ENCODE assay signal across 17 mouse cellular contexts in the genomic region with DNA sequence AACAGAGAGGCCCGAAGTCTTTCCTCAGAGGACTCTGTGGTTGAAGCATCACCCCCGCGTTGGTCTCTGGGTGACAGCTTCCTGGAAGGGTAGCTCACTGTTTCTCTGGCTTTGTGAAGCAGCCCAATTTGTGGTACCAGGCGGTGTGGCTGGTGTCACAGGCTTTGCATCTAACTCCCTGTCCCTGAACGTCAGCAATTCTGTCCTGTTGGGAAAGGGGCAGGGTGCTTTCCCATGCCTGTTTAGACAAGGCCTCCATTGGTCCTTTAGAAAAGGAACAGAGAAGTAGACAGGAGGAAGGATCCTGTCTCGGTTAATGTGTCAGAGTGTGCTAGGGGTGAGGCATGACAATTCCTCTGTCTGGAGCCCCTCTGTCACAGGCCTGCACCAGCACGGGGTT. TPM values are rescaled to one million over a fixed set of nuclear protein-coding genes. Genes with fewer than 3 reads are reported as not detected.
DNase-seq lines count a peak whose midpoint lies in the region; ATAC-seq and TF ChIP-seq lines count a peak whose summit lies in the region.
"Had no signal": no experiment of that assay in that cellular context is flagged by ENCODE, and none has a peak within 500 bp of the region (broad histone marks: within the 10 kb centered on the region; RNA-seq: fewer than 3 reads in every experiment).

No protein-coding gene starts in this region.

- in situ Hi-C loops in CH12.LX (cut with MboI; ENCODE audit: low pct_ligation_motif_present, low pct_unique_long_range_greater_than_20kb, low sequenced_read_pairs) = no loop called here

- TF ChIP-seq POLR2A in CH12.LX (IDR thresholded peaks at IDR 0.05; ENCODE audit: low read depth, low read length) = no peak

- no peak for ATAC-seq in liver, postnatal 0 days
- no peak for ATAC-seq in liver, embryonic 12.5 days
- peak; percentile 60 for ATAC-seq in megakaryocyte, adult 5-6 weeks (ENCODE audit: poor library complexity, severe bottlenecking)
- ATAC-seq: midbrain, embryonic 15.5 days had no signal

- peaks cover 25% of the 10 kb centered on the region for H3K4me1 ChIP-seq in liver, postnatal 0 days (ENCODE audit: insufficient read depth)
- H3K4me1 ChIP-seq in liver, embryonic 12.5 days = peaks cover 12% of the 10 kb centered on the region
- H3K4me1 ChIP-seq in CH12.LX (ENCODE audit: control insufficient read depth in 1 of 2, insufficient read depth in 2 of 2) = peaks cover 55 to 92% of the 10 kb centered on the region in 2 experiments
- H3K4me1 ChIP-seq in embryonic facial prominence, embryonic 10.5 days = peaks cover 33% of the 10 kb centered on the region
- H3K4me1 ChIP-seq: midbrain, embryonic 15.5 days had no signal

- no peak for DNase-seq in liver, postnatal 0 days
- DNase-seq in CH12.LX (ENCODE audit: extremely low read depth) = peak; percentile 43
- DNase-seq in thymus, postnatal 14 days = peak; percentile 56
- DNase-seq in gastrocnemius, adult 8-10 months (ENCODE audit: low spot score in 2 of 2) = no peak
- DNase-seq in ovary, postnatal 10 days (ENCODE audit: low spot score) = no peak
- DNase-seq in embryonic facial prominence, embryonic 10.5 days (ENCODE audit: low spot score) = no peak
- DNase-seq: adrenal gland, adult 8-10 months; cerebellum, adult 11 months; gastrocnemius, postnatal 25 days; kidney, adult 11 months; lung, adult 2 months had no signal

- TF ChIP-seq CTCF in liver, postnatal 0 days (IDR thresholded peaks at IDR 0.05; ENCODE audit: low read depth) = no peak
- no peak for TF ChIP-seq CTCF in CH12.LX (conservative IDR thresholded peaks at IDR 0.05 in 1 of 2, IDR thresholded peaks at IDR 0.05 in 1 of 2; ENCODE audit: low read depth in 2 of 2, low read length in 2 of 2)

- no peaks in the 10 kb centered on the region for H3K27me3 ChIP-seq in liver, postnatal 0 days (ENCODE audit: insufficient read depth, low read length)
- no peaks in the 10 kb centered on the region for H3K27me3 ChIP-seq in liver, embryonic 12.5 days (replicated peaks)
- H3K27me3 ChIP-seq in CH12.LX (replicated peaks) = no peaks in the 10 kb centered on the region
- no peaks in the 10 kb centered on the region for H3K27me3 ChIP-seq in embryonic facial prominence, embryonic 10.5 days (replicated peaks; ENCODE audit: low read depth, poor library complexity, severe bottlenecking)
- H3K27me3 ChIP-seq: embryonic facial prominence, embryonic 13.5 days; limb, embryonic 15.5 days; midbrain, embryonic 15.5 days had no signal

- dilution Hi-C loops in CH12.LX (cut with MboI; ENCODE audit: extremely low pct_ligation_motif_present, extremely low pct_unique_long_range_greater_than_20kb, low sequenced_read_pairs) = no loop called here

- H3K27ac ChIP-seq in liver, postnatal 0 days (ENCODE audit: low read depth) = peak overlapping the region; percentile 34; the same call in 1 of the 2 replicates
- H3K27ac ChIP-seq in liver, embryonic 12.5 days = no peak overlapping the region
- H3K27ac ChIP-seq in CH12.LX (ENCODE audit: insufficient read depth, low read depth) = peak overlapping the region; percentile 90
- H3K27ac ChIP-seq in embryonic facial prominence, embryonic 10.5 days (replicated peaks) = no peak overlapping the region
- H3K27ac ChIP-seq: embryonic facial prominence, embryonic 13.5 days; hindbrain, embryonic 14.5 days; limb, embryonic 15.5 days; midbrain, embryonic 15.5 days had no signal

- no peaks in the 10 kb centered on the region for H3K9me3 ChIP-seq in liver, postnatal 0 days (ENCODE audit: low read length)
- no peaks in the 10 kb centered on the region for H3K9me3 ChIP-seq in liver, embryonic 12.5 days (replicated peaks)
- no peaks in the 10 kb centered on the region for H3K9me3 ChIP-seq in CH12.LX (replicated peaks; ENCODE audit: low read length)
- H3K9me3 ChIP-seq in embryonic facial prominence, embryonic 10.5 days = no peaks in the 10 kb centered on the region
- H3K9me3 ChIP-seq: embryonic facial prominence, embryonic 13.5 days; limb, embryonic 15.5 days; midbrain, embryonic 15.5 days had no signal

- no peak for TF ChIP-seq RAD21 in CH12.LX (IDR thresholded peaks at IDR 0.05; ENCODE audit: low read depth, low read length)

- no peak overlapping the region for H3K4me2 ChIP-seq in liver, postnatal 0 days (ENCODE audit: low read depth, low read length)
- H3K4me2 ChIP-seq in liver, embryonic 12.5 days = no peak overlapping the region
- peak overlapping the region; percentile 47 for H3K4me2 ChIP-seq in CH12.LX (ENCODE audit: insufficient read depth, low read depth, poor library complexity, severe bottlenecking)
- H3K4me2 ChIP-seq: embryonic facial prominence, embryonic 13.5 days; hindbrain, embryonic 14.5 days; limb, embryonic 15.5 days; midbrain, embryonic 15.5 days had no signal

- no peaks in the 10 kb centered on the region for H3K36me3 ChIP-seq in liver, postnatal 0 days (replicated peaks; ENCODE audit: insufficient read depth, low read length)
- no peaks in the 10 kb centered on the region for H3K36me3 ChIP-seq in liver, embryonic 12.5 days
- H3K36me3 ChIP-seq in CH12.LX (replicated peaks in 1 of 2; ENCODE audit: control insufficient read depth in 1 of 2, insufficient read depth in 1 of 2, low read length in 1 of 2) = peaks cover 26 to 79% of the 10 kb centered on the region in 2 experiments
- peaks cover 42% of the 10 kb centered on the region for H3K36me3 ChIP-seq in embryonic facial prominence, embryonic 10.5 days (replicated peaks)
- H3K36me3 ChIP-seq: limb, embryonic 15.5 days; midbrain, embryonic 15.5 days had no signal

- no peak for TF ChIP-seq EP300 in liver, postnatal 0 days (IDR thresholded peaks at IDR 0.05; ENCODE audit: low read depth)
- TF ChIP-seq EP300 in CH12.LX (IDR thresholded peaks at IDR 0.05; ENCODE audit: low read length) = no peak; the same call in 1 of the 2 replicates

- H3K4me3 ChIP-seq in liver, postnatal 0 days (ENCODE audit: low read depth, low read length) = no peak overlapping the region
- no peak overlapping the region for H3K4me3 ChIP-seq in liver, embryonic 12.5 days
- H3K4me3 ChIP-seq in CH12.LX (replicated peaks in 1 of 3; ENCODE audit: low read depth in 2 of 3, low read length in 2 of 3, poor library complexity in 1 of 3) = no peak overlapping the region
- H3K4me3 ChIP-seq in embryonic facial prominence, embryonic 10.5 days = no peak overlapping the region
- H3K4me3 ChIP-seq: embryonic facial prominence, embryonic 13.5 days; limb, embryonic 15.5 days; midbrain, embryonic 15.5 days had no signal

- no peak overlapping the region for H3K9ac ChIP-seq in liver, postnatal 0 days (replicated peaks)
- no peak overlapping the region for H3K9ac ChIP-seq in liver, embryonic 12.5 days
- peak overlapping the region; percentile 21 for H3K9ac ChIP-seq in CH12.LX (ENCODE audit: insufficient read depth, low read depth)
- H3K9ac ChIP-seq: embryonic facial prominence, embryonic 13.5 days; hindbrain, embryonic 14.5 days; limb, embryonic 15.5 days; midbrain, embryonic 15.5 days had no signal

- WGBS in liver, postnatal 0 days (ENCODE audit: insufficient replicate concordance) = 34% methylated on average over 7 of the region's 7 CpGs
- 34% methylated on average over 7 of the region's 7 CpGs for WGBS in liver, embryonic 12.5 days (ENCODE audit: insufficient replicate concordance)
- WGBS in embryonic facial prominence, embryonic 10.5 days = 89% methylated on average over 7 of the region's 7 CpGs

- H3K79me2 ChIP-seq in CH12.LX (replicated peaks; ENCODE audit: control insufficient read depth, extremely low read depth, insufficient read depth, poor library complexity, severe bottlenecking) = peaks cover 14% of the 10 kb centered on the region

TF ChIP-seq in CH12.LX, 34 proteins besides CTCF, POLR2A, EP300 and RAD21:
- TF ChIP-seq ETS1 (conservative IDR thresholded peaks at IDR 0.05; ENCODE audit: low read depth, low read length) (peak; percentile 47; the same call in 1 of the 2 replicates), BHLHE40 (IDR thresholded peaks at IDR 0.05; ENCODE audit: low read depth, low read length) (no peak)

RNA-seq across cellular contexts. Expression of a gene that starts 12.3 kb away (rescaled TPM):
- polyA plus RNA-seq in liver, postnatal 0 days (2015; fragmentation: Nextera tagmentation; extraction: Ambion mirVana) = 7.0 and 7.3 TPM in 2 replicates
- polyA plus RNA-seq in liver, embryonic 12.5 days (2016; fragmentation: Nextera tagmentation; extraction: Ambion mirVana) = 1.8 and 2.1 TPM in 2 replicates
- total RNA-seq in CH12.LX (2012; rRNA removed) = 156 and 167 TPM in 2 replicates
- total RNA-seq in CH12.LX (2014; rRNA removed) = 132 and 143 TPM in 2 replicates
- polyA plus RNA-seq in CH12.LX (2012; ENCODE audit: insufficient read length, low read depth) = 145 and 159 TPM in 2 replicates
- total RNA-seq in megakaryocyte, adult 5-6 weeks (2015) = 44.4 and 45.1 TPM in 2 replicates
- 51.2 and 59.3 TPM in 2 replicates for total RNA-seq in megakaryocyte, adult 5-6 weeks (2017)
- 1 to 10 TPM in 1 of 4 experiments, under 1 TPM in 3; 0.24 to 1.3 (median 0.46) TPM for total RNA-seq in gastrocnemius, adult 8-10 months (2022)
- polyA plus RNA-seq in embryonic facial prominence, embryonic 10.5 days (2016; fragmentation: Nextera tagmentation; extraction: Ambion mirVana) = 14.6 and 15.8 TPM in 2 replicates

RNA-seq across cellular contexts. Expression of a gene that starts 45.3 kb away (rescaled TPM):
- polyA plus RNA-seq in liver, postnatal 0 days (2015; fragmentation: Nextera tagmentation; extraction: Ambion mirVana) = 1.1 and 1.2 TPM in 2 replicates
- 1.2 and 1.7 TPM in 2 replicates for polyA plus RNA-seq in liver, embryonic 12.5 days (2016; fragmentation: Nextera tagmentation; extraction: Ambion mirVana)
- total RNA-seq in CH12.LX (2012; rRNA removed) = 7.6 and 8.8 TPM in 2 replicates
- total RNA-seq in CH12.LX (2014; rRNA removed) = 2.6 and 2.9 TPM in 2 replicates
- polyA plus RNA-seq in CH12.LX (2012; ENCODE audit: insufficient read length, low read depth) = 3.7 and 4.4 TPM in 2 replicates
- total RNA-seq in megakaryocyte, adult 5-6 weeks (2015) = 3.2 and 4.3 TPM in 2 replicates
- total RNA-seq in megakaryocyte, adult 5-6 weeks (2017) = 3.5 and 6.5 TPM in 2 replicates
- 1 to 10 TPM; 1.4 to 2.1 (median 1.7) TPM for total RNA-seq in gastrocnemius, adult 8-10 months (2022)
- polyA plus RNA-seq in embryonic facial prominence, embryonic 10.5 days (2016; fragmentation: Nextera tagmentation; extraction: Ambion mirVana) = 4.8 and 5.5 TPM in 2 replicates

Comparison
In these comparisons a context has a peak if more than half of its experiments do, and no peak if none do; other contexts are left out.
1. H3K27ac ChIP-seq: peak in liver, postnatal 0 days (single experiment) and CH12.LX (single experiment); none in liver, embryonic 12.5 days (single experiment) and embryonic facial prominence, embryonic 10.5 days (single experiment).
2. DNase-seq: peak in CH12.LX (single experiment) and thymus, postnatal 14 days (single experiment); none in liver, postnatal 0 days (single experiment), gastrocnemius, adult 8-10 months (0 of 2), ovary, postnatal 10 days (single experiment) and embryonic facial prominence, embryonic 10.5 days (single experiment).